ENCODE assay signal across 31 mouse cellular contexts in genomic region chr15:89396883-89397282, GRCm38 (mm10). TPM values are rescaled to one million over a fixed set of nuclear protein-coding genes. Genes with fewer than 3 reads are reported as not detected.
A peak's percentile ranks its signal among the peaks of the same experiment; 100 is the strongest.
DNase-seq lines count a peak whose midpoint lies in the region; ATAC-seq and TF ChIP-seq lines count a peak whose summit lies in the region.
"Had no signal": no experiment of that assay in that cellular context is flagged by ENCODE, and none has a peak within 500 bp of the region (broad histone marks: within the 10 kb centered on the region; RNA-seq: fewer than 3 reads in every experiment).

No protein-coding gene starts in this region.

- ATAC-seq in kidney, embryonic 15.5 days (replicated peaks; ENCODE audit: low FRiP score) = no peak
- ATAC-seq in intestine, embryonic 14.5 days (replicated peaks; ENCODE audit: low FRiP score, low TSS enrichment, low read depth) = 0 out of 2 replicates have a peak, but pooled peaks have one; percentile 40
- peak; percentile 94 for ATAC-seq in intestine, embryonic 16.5 days
- ATAC-seq in liver, postnatal 0 days = peak; percentile 98
- ATAC-seq: CD4-positive, CD25-positive, alpha-beta regulatory T cell, adult 4 months; forebrain, embryonic 14.5 days; inflammation-experienced regulatory T-cells, adult 6 months had no signal

- no peak overlapping the region for H3K4me2 ChIP-seq in kidney, embryonic 15.5 days
- H3K4me2 ChIP-seq in intestine, embryonic 14.5 days (ENCODE audit: low read length) = no peak overlapping the region
- H3K4me2 ChIP-seq in intestine, embryonic 16.5 days (ENCODE audit: low read depth, low read length) = no peak overlapping the region
- H3K4me2 ChIP-seq in liver, postnatal 0 days (ENCODE audit: low read depth, low read length) = no peak overlapping the region
- H3K4me2 ChIP-seq: embryonic facial prominence, embryonic 12.5 days; hindbrain, embryonic 15.5 days; limb, embryonic 12.5 days; midbrain, embryonic 12.5 days; neural tube, embryonic 13.5 days; stomach, embryonic 15.5 days had no signal

- peak; percentile 47 to 77 for DNase-seq in kidney, adult 8-10 months
- DNase-seq in intestine, embryonic 14.5 days (ENCODE audit: low spot score) = no peak
- DNase-seq in liver, postnatal 0 days = peak; percentile 62
- DNase-seq in frontal cortex, postnatal 14 days (ENCODE audit: low spot score in 2 of 2) = no peak
- no peak for DNase-seq in urinary bladder, adult 2 months (ENCODE audit: low spot score)
- DNase-seq: adrenal gland, postnatal 25 days; cerebellum, adult 11-12 months; cerebellum, adult 9-11 months; embryo, embryonic 11 days; heart, adult 2 months; heart, postnatal 14 days; lung, postnatal 36 days; thymus, adult 18-20 months; thymus, postnatal 25 days had no signal

- H3K4me1 ChIP-seq in kidney, embryonic 15.5 days = no peaks in the 10 kb centered on the region
- no peaks in the 10 kb centered on the region for H3K4me1 ChIP-seq in intestine, embryonic 14.5 days (replicated peaks; ENCODE audit: control insufficient read depth, insufficient read depth, low read length)
- peaks cover 6% of the 10 kb centered on the region; the same call in 1 of the 2 replicates for H3K4me1 ChIP-seq in intestine, embryonic 16.5 days (ENCODE audit: control insufficient read depth, insufficient read depth, low read length)
- H3K4me1 ChIP-seq in liver, postnatal 0 days (ENCODE audit: insufficient read depth) = no peaks in the 10 kb centered on the region; the same call in 1 of the 2 replicates
- H3K4me1 ChIP-seq: embryonic facial prominence, embryonic 12.5 days; hindbrain, embryonic 10.5 days; hindbrain, embryonic 15.5 days; limb, embryonic 12.5 days; midbrain, embryonic 12.5 days; neural tube, embryonic 13.5 days; stomach, embryonic 15.5 days had no signal

- H3K9me3 ChIP-seq in kidney, embryonic 15.5 days (replicated peaks) = no peaks in the 10 kb centered on the region
- H3K9me3 ChIP-seq in intestine, embryonic 14.5 days (ENCODE audit: control insufficient read depth, low read length) = no peaks in the 10 kb centered on the region
- H3K9me3 ChIP-seq in intestine, embryonic 16.5 days (ENCODE audit: control insufficient read depth, low read length) = no peaks in the 10 kb centered on the region
- no peaks in the 10 kb centered on the region for H3K9me3 ChIP-seq in liver, postnatal 0 days (ENCODE audit: low read length)
- H3K9me3 ChIP-seq: embryonic facial prominence, embryonic 12.5 days; hindbrain, embryonic 10.5 days; hindbrain, embryonic 15.5 days; limb, embryonic 12.5 days; midbrain, embryonic 12.5 days; neural tube, embryonic 13.5 days; stomach, embryonic 15.5 days had no signal

- H3K36me3 ChIP-seq in kidney, embryonic 15.5 days = no peaks in the 10 kb centered on the region
- H3K36me3 ChIP-seq in intestine, embryonic 14.5 days (ENCODE audit: control insufficient read depth, insufficient read depth, low read length) = no peaks in the 10 kb centered on the region
- H3K36me3 ChIP-seq in intestine, embryonic 16.5 days (ENCODE audit: control insufficient read depth, insufficient read depth, low read length) = no peaks in the 10 kb centered on the region
- H3K36me3 ChIP-seq in liver, postnatal 0 days (replicated peaks; ENCODE audit: insufficient read depth, low read length) = no peaks in the 10 kb centered on the region
- H3K36me3 ChIP-seq: embryonic facial prominence, embryonic 12.5 days; hindbrain, embryonic 10.5 days; hindbrain, embryonic 15.5 days; limb, embryonic 12.5 days; midbrain, embryonic 12.5 days; neural tube, embryonic 13.5 days; stomach, embryonic 15.5 days had no signal

- peak; percentile 70; the same call in 1 of the 2 replicates for TF ChIP-seq EP300 in liver, postnatal 0 days (IDR thresholded peaks at IDR 0.05; ENCODE audit: low read depth)

- H3K27ac ChIP-seq in kidney, embryonic 15.5 days = no peak overlapping the region
- no peak overlapping the region for H3K27ac ChIP-seq in intestine, embryonic 14.5 days (ENCODE audit: low read depth)
- H3K27ac ChIP-seq in intestine, embryonic 16.5 days (ENCODE audit: low read length) = no peak overlapping the region; the same call in 1 of the 2 replicates
- H3K27ac ChIP-seq in liver, postnatal 0 days (ENCODE audit: low read depth) = peak overlapping the region; percentile 55
- H3K27ac ChIP-seq: embryonic facial prominence, embryonic 12.5 days; heart, adult 2 months; hindbrain, embryonic 10.5 days; hindbrain, embryonic 15.5 days; layer of hippocampus, adult 2 months; left cerebral cortex, adult 2 months; limb, embryonic 12.5 days; liver, embryonic 14.5 days; midbrain, embryonic 12.5 days; neural tube, embryonic 13.5 days; stomach, embryonic 15.5 days had no signal

- H3K27me3 ChIP-seq in kidney, embryonic 15.5 days = no peaks in the 10 kb centered on the region
- H3K27me3 ChIP-seq in intestine, embryonic 14.5 days (replicated peaks; ENCODE audit: control insufficient read depth, insufficient read depth, low read length) = no peaks in the 10 kb centered on the region
- no peaks in the 10 kb centered on the region for H3K27me3 ChIP-seq in intestine, embryonic 16.5 days (replicated peaks; ENCODE audit: control insufficient read depth, insufficient read depth, low read length)
- H3K27me3 ChIP-seq in liver, postnatal 0 days (ENCODE audit: insufficient read depth, low read length) = no peaks in the 10 kb centered on the region
- H3K27me3 ChIP-seq: embryonic facial prominence, embryonic 12.5 days; hindbrain, embryonic 15.5 days; limb, embryonic 12.5 days; midbrain, embryonic 12.5 days; neural tube, embryonic 13.5 days; stomach, embryonic 15.5 days had no signal

- 88% methylated on average over 4 of the region's 4 CpGs for WGBS in kidney, embryonic 15.5 days
- WGBS in intestine, embryonic 14.5 days = 84% methylated on average over 4 of the region's 4 CpGs
- 68% methylated on average over 4 of the region's 4 CpGs for WGBS in intestine, embryonic 16.5 days
- WGBS in liver, postnatal 0 days (ENCODE audit: insufficient replicate concordance) = 60% methylated on average over 4 of the region's 4 CpGs

- no peak overlapping the region for H3K9ac ChIP-seq in kidney, embryonic 15.5 days
- no peak overlapping the region for H3K9ac ChIP-seq in intestine, embryonic 14.5 days (ENCODE audit: low read length)
- no peak overlapping the region for H3K9ac ChIP-seq in intestine, embryonic 16.5 days (ENCODE audit: low read depth, low read length)
- H3K9ac ChIP-seq in liver, postnatal 0 days (replicated peaks) = no peak overlapping the region
- H3K9ac ChIP-seq: embryonic facial prominence, embryonic 12.5 days; hindbrain, embryonic 15.5 days; limb, embryonic 12.5 days; liver, embryonic 14.5 days; midbrain, embryonic 12.5 days; neural tube, embryonic 13.5 days; stomach, embryonic 15.5 days had no signal

- no peak for TF ChIP-seq CTCF in liver, postnatal 0 days (IDR thresholded peaks at IDR 0.05; ENCODE audit: low read depth)

- H3K4me3 ChIP-seq in kidney, embryonic 15.5 days (replicated peaks) = no peak overlapping the region
- H3K4me3 ChIP-seq in intestine, embryonic 14.5 days (ENCODE audit: low read depth, low read length) = no peak overlapping the region
- H3K4me3 ChIP-seq in intestine, embryonic 16.5 days (ENCODE audit: low read length) = no peak overlapping the region
- H3K4me3 ChIP-seq in liver, postnatal 0 days (ENCODE audit: low read depth, low read length) = no peak overlapping the region
- H3K4me3 ChIP-seq: embryonic facial prominence, embryonic 12.5 days; heart, adult 2 months; hindbrain, embryonic 10.5 days; hindbrain, embryonic 15.5 days; layer of hippocampus, adult 2 months; left cerebral cortex, adult 2 months; limb, embryonic 12.5 days; midbrain, embryonic 12.5 days; neural tube, embryonic 13.5 days; stomach, embryonic 15.5 days had no signal

RNA-seq across cellular contexts. Expression of gene Klhdc7b, which starts 12.2 kb away (rescaled TPM):
- polyA plus RNA-seq in kidney, embryonic 15.5 days (2015; fragmentation: Nextera tagmentation; extraction: Ambion mirVana) = not detected in 2 replicates
- polyA plus RNA-seq in intestine, embryonic 14.5 days (2014; fragmentation: Nextera tagmentation; extraction: Ambion mirVana) = not detected in 2 replicates
- not detected in 2 replicates for polyA plus RNA-seq in intestine, embryonic 16.5 days (2015; fragmentation: Nextera tagmentation; extraction: Ambion mirVana)
- not detected in 2 replicates for polyA plus RNA-seq in liver, postnatal 0 days (2015; fragmentation: Nextera tagmentation; extraction: Ambion mirVana)
- polyA plus RNA-seq in urinary bladder, adult 2 months (2012; rRNA removed) = not detected in 2 replicates
- polyA plus RNA-seq: CD4-positive, CD25-positive, alpha-beta regulatory T cell, adult 4 months; embryonic facial prominence, embryonic 12.5 days; forebrain, embryonic 14.5 days; heart, adult 2 months; heart, embryonic 14.5 days; hindbrain, embryonic 10.5 days; hindbrain, embryonic 15.5 days; limb, embryonic 12.5 days; liver, embryonic 14.5 days; midbrain, embryonic 12.5 days; neural tube, embryonic 13.5 days; stomach, embryonic 15.5 days had no signal

RNA-seq across cellular contexts. Expression of gene Syce3, which starts 13.4 kb away (rescaled TPM):
- not detected in 2 replicates for polyA plus RNA-seq in kidney, embryonic 15.5 days (2015; fragmentation: Nextera tagmentation; extraction: Ambion mirVana)
- not detected in 2 replicates for polyA plus RNA-seq in intestine, embryonic 14.5 days (2014; fragmentation: Nextera tagmentation; extraction: Ambion mirVana)
- 0.92 and 1.1 TPM in 2 replicates for polyA plus RNA-seq in intestine, embryonic 16.5 days (2015; fragmentation: Nextera tagmentation; extraction: Ambion mirVana)
- not detected in 2 replicates for polyA plus RNA-seq in liver, postnatal 0 days (2015; fragmentation: Nextera tagmentation; extraction: Ambion mirVana)
- polyA plus RNA-seq in urinary bladder, adult 2 months (2012; rRNA removed) = not detected in 2 replicates
- polyA plus RNA-seq: CD4-positive, CD25-positive, alpha-beta regulatory T cell, adult 4 months; embryonic facial prominence, embryonic 12.5 days; forebrain, embryonic 14.5 days; heart, adult 2 months; heart, embryonic 14.5 days; hindbrain, embryonic 10.5 days; hindbrain, embryonic 15.5 days; inflammation-experienced regulatory T-cells, adult 6 months; limb, embryonic 12.5 days; liver, embryonic 14.5 days; lung, embryonic 16.5 days; midbrain, embryonic 12.5 days; neural tube, embryonic 13.5 days; stomach, embryonic 15.5 days had no signal

RNA-seq across cellular contexts. Expression of gene Odf3b, which starts 17.8 kb away (rescaled TPM):
- 0.82 and 0.83 TPM in 2 replicates for polyA plus RNA-seq in kidney, embryonic 15.5 days (2015; fragmentation: Nextera tagmentation; extraction: Ambion mirVana)
- polyA plus RNA-seq in intestine, embryonic 14.5 days (2014; fragmentation: Nextera tagmentation; extraction: Ambion mirVana) = 0.34 TPM in 1 of 2 replicates, not detected in the other
- 0.70 and 0.80 TPM in 2 replicates for polyA plus RNA-seq in intestine, embryonic 16.5 days (2015; fragmentation: Nextera tagmentation; extraction: Ambion mirVana)
- polyA plus RNA-seq in liver, postnatal 0 days (2015; fragmentation: Nextera tagmentation; extraction: Ambion mirVana) = 1.8 and 2.0 TPM in 2 replicates
- 2.7 and 3.0 TPM in 2 replicates for polyA plus RNA-seq in urinary bladder, adult 2 months (2012; rRNA removed)

RNA-seq across cellular contexts. Expression of gene Tymp, which starts 20.0 kb away (rescaled TPM):
- polyA plus RNA-seq in kidney, embryonic 15.5 days (2015; fragmentation: Nextera tagmentation; extraction: Ambion mirVana) = 1.3 and 1.4 TPM in 2 replicates
- polyA plus RNA-seq in intestine, embryonic 14.5 days (2014; fragmentation: Nextera tagmentation; extraction: Ambion mirVana) = 1.2 and 1.5 TPM in 2 replicates
- 1.3 and 2.2 TPM in 2 replicates for polyA plus RNA-seq in intestine, embryonic 16.5 days (2015; fragmentation: Nextera tagmentation; extraction: Ambion mirVana)
- polyA plus RNA-seq in liver, postnatal 0 days (2015; fragmentation: Nextera tagmentation; extraction: Ambion mirVana) = 5.8 and 7.7 TPM in 2 replicates
- polyA plus RNA-seq in urinary bladder, adult 2 months (2012; rRNA removed) = 1.7 and 1.8 TPM in 2 replicates
- polyA plus RNA-seq: CD4-positive, CD25-positive, alpha-beta regulatory T cell, adult 4 months had no signal

RNA-seq across cellular contexts. Expression of gene Sco2, which starts 23.2 kb away (rescaled TPM):
- polyA plus RNA-seq in kidney, embryonic 15.5 days (2015; fragmentation: Nextera tagmentation; extraction: Ambion mirVana) = 7.9 and 8.2 TPM in 2 replicates
- polyA plus RNA-seq in intestine, embryonic 14.5 days (2014; fragmentation: Nextera tagmentation; extraction: Ambion mirVana) = 12.3 and 14.6 TPM in 2 replicates
- polyA plus RNA-seq in intestine, embryonic 16.5 days (2015; fragmentation: Nextera tagmentation; extraction: Ambion mirVana) = 15.9 and 19.1 TPM in 2 replicates
- 9.1 and 10.1 TPM in 2 replicates for polyA plus RNA-seq in liver, postnatal 0 days (2015; fragmentation: Nextera tagmentation; extraction: Ambion mirVana)
- 18.8 and 23.2 TPM in 2 replicates for polyA plus RNA-seq in urinary bladder, adult 2 months (2012; rRNA removed)

Comparison
In these comparisons a context has a peak if more than half of its experiments do, and no peak if none do; other contexts are left out.
1. DNase-seq: peak in kidney, adult 8-10 months (2 of 2) and liver, postnatal 0 days (single experiment); none in intestine, embryonic 14.5 days (single experiment), frontal cortex, postnatal 14 days (0 of 2) and urinary bladder, adult 2 months (single experiment).